Mouse (Mus musculus) intestine, embryonic 16.5 days (tissue): ENCODE data around the gene Ankrd13a. TPM values are rescaled to one million over a fixed set of nuclear protein-coding genes. Genes with fewer than 3 reads are reported as not detected.
A peak's percentile ranks its signal among the peaks of the same experiment; 100 is the strongest.

Experiments used
- ATAC-seq: fragments of 200-750 bp; cut with Nextera tagmentation; 2 replicates; pipeline ENCODE4 v1.8.0; 2017; ENCODE audit warnings: moderate TSS enrichment, moderate library complexity
- H3K27ac ChIP-seq: fragments of 300-500 bp; sonication (generic); 2 replicates; pipeline ENCODE4 v1.5.1; 2014; ENCODE audit warnings: mild to moderate bottlenecking, low read length
- H3K27me3 ChIP-seq: fragments of 300-500 bp; sonication (generic); replicated peaks from 2 replicates; pipeline ENCODE4 v1.6.1; 2014; ENCODE audit warnings: low read length, control low read depth, mixed read lengths; ENCODE audit not compliant: control insufficient read depth, insufficient read depth
- H3K36me3 ChIP-seq: fragments of 300-500 bp; sonication (generic); 2 replicates; pipeline ENCODE4 v1.6.1; 2014; ENCODE audit warnings: low read length, control low read depth; ENCODE audit not compliant: control insufficient read depth, insufficient read depth
- H3K4me1 ChIP-seq: fragments of 300-500 bp; sonication (generic); 2 replicates; pipeline ENCODE4 v1.6.1; 2014; ENCODE audit warnings: low read length, control low read depth, mixed read lengths; ENCODE audit not compliant: control insufficient read depth, insufficient read depth
- H3K4me2 ChIP-seq: fragments of 300-500 bp; sonication (generic); 2 replicates; pipeline ENCODE4 v1.6.1; 2014; ENCODE audit warnings: low read depth, low read length, control low read depth
- H3K4me3 ChIP-seq: fragments of 300-500 bp; sonication (generic); 2 replicates; pipeline ENCODE4 v1.5.1; 2014; ENCODE audit warnings: mild to moderate bottlenecking, low read length
- H3K9ac ChIP-seq: fragments of 300-500 bp; sonication (generic); 2 replicates; pipeline ENCODE4 v1.6.1; 2014; ENCODE audit warnings: low read depth, low read length
- H3K9me3 ChIP-seq: fragments of 300-500 bp; sonication (generic); 2 replicates; pipeline ENCODE4 v1.6.1; 2016; ENCODE audit warnings: low read length, control low read depth; ENCODE audit not compliant: control insufficient read depth
- WGBS: fragments of 180-500 bp; shearing (Covaris S2); extraction: QIAGEN DNeasy Blood & Tissue Kit; methylation state at CpG from one replicate; pipeline ENCODE4 v1.1.7; 2014; 5-methylcytosine and 5-hydroxymethylcytosine counted together
- polyA plus RNA-seq: library from polyadenylated mRNA; unstranded; fragments of >200 nt; fragmentation: Nextera tagmentation; extraction: Ambion mirVana; gene quantifications from 2 replicates; pipeline ENCODE4 v1.2.1, GENCODE M21; 2015

The Ankrd13a gene
- polyA plus RNA-seq, 1 experiment from 2014 or later, result 12.7 TPM

GRCm38 (mm10) chr5:114803231-114803630, 28.8 kb downstream of the Ankrd13a start:
- peaks cover 20% of the 10 kb centered on the region for H3K36me3 ChIP-seq

GRCm38 (mm10) chr5:114804335-114804734, 29.9 kb downstream of the Ankrd13a start:
- Histone ChIP-seq H3K4me2 (no peak overlapping the region), H3K27me3 (no peaks in the 10 kb centered on the region), H3K9ac (no peak overlapping the region), H3K27ac (no peak overlapping the region), H3K4me1 (0 out of 2 replicates have a peak, but pooled peaks cover 3% of the 10 kb centered on the region), H3K9me3 (no peaks in the 10 kb centered on the region), H3K4me3 (no peak overlapping the region), H3K36me3 (peaks cover 19% of the 10 kb centered on the region)
- no peak for ATAC-seq
- 90% methylated on average over 13 of the region's 13 CpGs for WGBS

More at GRCm38 (mm10) chr5:114803231-114803630, 28.8 kb downstream of the Ankrd13a start:
- H3K4me1 ChIP-seq, result 0 out of 2 replicates have a peak, but pooled peaks cover 3% of the 10 kb centered on the region
- WGBS, result 92% methylated on average over 13 of the region's 13 CpGs
- H3K4me3 ChIP-seq, result no peak overlapping the region
- H3K27ac ChIP-seq, result no peak overlapping the region
- no peak for ATAC-seq
- H3K9me3 ChIP-seq, result no peaks in the 10 kb centered on the region
- no peak overlapping the region for H3K4me2 ChIP-seq
- H3K27me3 ChIP-seq, result no peaks in the 10 kb centered on the region
- no peak overlapping the region for H3K9ac ChIP-seq

- 51% methylated on average over 3 of the region's 3 CpGs for WGBS
- Histone ChIP-seq H3K4me3 (no peak overlapping the region), H3K9ac (no peak overlapping the region), H3K27ac (no peak overlapping the region), H3K4me1 (0 out of 2 replicates have a peak, but pooled peaks cover 3% of the 10 kb centered on the region), H3K9me3 (no peaks in the 10 kb centered on the region), H3K36me3 (peaks cover 19% of the 10 kb centered on the region; the same call in 1 of the 2 replicates), H3K27me3 (no peaks in the 10 kb centered on the region), H3K4me2 (no peak overlapping the region)
- no peak for ATAC-seq
These were observed 30.5 kb downstream of the Ankrd13a start for GRCm38 (mm10) chr5:114804958-114805357.

GRCm38 (mm10) chr5:114805436-114806350, 31.2 kb downstream of the Ankrd13a start:
- Histone ChIP-seq H3K27ac (peak overlapping the region; percentile 42), H3K4me2 (no peak overlapping the region), H3K27me3 (no peaks in the 10 kb centered on the region), H3K36me3 (peaks cover 19% of the 10 kb centered on the region; the same call in 1 of the 2 replicates), H3K9ac (no peak overlapping the region), H3K4me3 (no peak overlapping the region), H3K4me1 (0 out of 2 replicates have a peak, but pooled peaks cover 3% of the 10 kb centered on the region), H3K9me3 (no peaks in the 10 kb centered on the region)
- no peak for ATAC-seq
- WGBS, result 73% methylated on average over 15 of the region's 15 CpGs

DNA sequence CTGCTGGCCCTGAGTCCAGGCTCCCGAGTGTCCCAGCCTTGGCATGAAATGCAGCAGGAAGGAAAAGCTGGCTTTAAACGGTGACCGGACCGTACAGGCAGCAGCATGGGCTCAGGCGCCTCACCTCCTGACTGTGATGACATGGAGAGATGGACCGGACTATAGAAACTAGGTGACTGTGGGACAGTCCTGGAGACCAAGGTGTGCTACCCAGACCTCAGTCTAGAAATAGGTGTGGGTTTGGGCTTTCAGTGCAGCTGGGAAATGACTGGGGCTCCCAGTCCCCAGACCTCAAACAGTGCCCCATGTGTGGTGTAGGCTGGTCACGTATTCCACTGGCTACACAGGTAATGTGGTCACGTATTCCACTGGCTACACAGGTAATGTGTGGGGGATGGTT, 32.2 kb downstream of the Ankrd13a start:
- H3K27ac ChIP-seq, result peak overlapping the region; percentile 26; the same call in 1 of the 2 replicates
- 83% methylated on average over 8 of the region's 8 CpGs for WGBS
- H3K4me1 ChIP-seq, result 0 out of 2 replicates have a peak, but pooled peaks cover 3% of the 10 kb centered on the region
- no peaks in the 10 kb centered on the region for H3K27me3 ChIP-seq
- no peak overlapping the region for H3K4me2 ChIP-seq
- H3K9me3 ChIP-seq, result no peaks in the 10 kb centered on the region
- no peak for ATAC-seq
- H3K4me3 ChIP-seq, result no peak overlapping the region
- peaks cover 19% of the 10 kb centered on the region; the same call in 1 of the 2 replicates for H3K36me3 ChIP-seq
- H3K9ac ChIP-seq, result no peak overlapping the region

DNA sequence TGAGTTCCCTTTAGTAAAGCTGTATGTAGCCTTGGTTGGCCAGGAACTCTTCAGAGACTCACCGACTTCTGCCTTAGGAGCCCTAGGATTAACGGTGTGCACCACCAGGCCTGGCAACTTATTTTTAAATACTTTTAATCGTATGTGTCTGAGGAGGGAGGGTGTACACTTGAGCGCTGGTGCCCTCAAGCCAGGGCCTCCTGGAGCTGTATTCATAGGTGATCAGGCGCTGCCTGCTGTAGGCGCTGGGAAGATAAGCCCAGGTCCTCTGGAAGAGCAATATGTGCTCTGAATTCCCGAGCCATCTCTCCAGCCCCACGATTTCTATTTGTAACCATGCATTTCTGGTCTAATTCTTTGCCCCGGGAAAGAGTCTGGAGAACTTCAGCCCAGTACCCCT, 32.6 kb downstream of the Ankrd13a start:
- peaks cover 16% of the 10 kb centered on the region; the same call in 1 of the 2 replicates for H3K36me3 ChIP-seq

GRCm38 (mm10) chr5:114807468-114807867, 33.0 kb downstream of the Ankrd13a start:
- no peak overlapping the region for H3K9ac ChIP-seq
- H3K27me3 ChIP-seq, result no peaks in the 10 kb centered on the region
- 42% methylated on average over 8 of the region's 8 CpGs for WGBS
- ATAC-seq, result no peak
- no peaks in the 10 kb centered on the region for H3K9me3 ChIP-seq
- H3K4me1 ChIP-seq, result 0 out of 2 replicates have a peak, but pooled peaks cover 5% of the 10 kb centered on the region
- no peak overlapping the region for H3K4me2 ChIP-seq
- peaks cover 12% of the 10 kb centered on the region; the same call in 1 of the 2 replicates for H3K36me3 ChIP-seq
- no peak overlapping the region for H3K4me3 ChIP-seq
- no peak overlapping the region; the same call in 1 of the 2 replicates for H3K27ac ChIP-seq

More for the DNA sequence above, 32.6 kb downstream of the Ankrd13a start:
- no peak overlapping the region for H3K4me2 ChIP-seq
- no peak overlapping the region for H3K9ac ChIP-seq
- no peaks in the 10 kb centered on the region for H3K27me3 ChIP-seq
- H3K9me3 ChIP-seq, result no peaks in the 10 kb centered on the region
- 57% methylated on average over 9 of the region's 9 CpGs for WGBS
- H3K4me1 ChIP-seq, result 0 out of 2 replicates have a peak, but pooled peaks cover 3% of the 10 kb centered on the region
- ATAC-seq, result no peak
- no peak overlapping the region for H3K4me3 ChIP-seq
- H3K27ac ChIP-seq, result no peak overlapping the region; the same call in 1 of the 2 replicates

DNA sequence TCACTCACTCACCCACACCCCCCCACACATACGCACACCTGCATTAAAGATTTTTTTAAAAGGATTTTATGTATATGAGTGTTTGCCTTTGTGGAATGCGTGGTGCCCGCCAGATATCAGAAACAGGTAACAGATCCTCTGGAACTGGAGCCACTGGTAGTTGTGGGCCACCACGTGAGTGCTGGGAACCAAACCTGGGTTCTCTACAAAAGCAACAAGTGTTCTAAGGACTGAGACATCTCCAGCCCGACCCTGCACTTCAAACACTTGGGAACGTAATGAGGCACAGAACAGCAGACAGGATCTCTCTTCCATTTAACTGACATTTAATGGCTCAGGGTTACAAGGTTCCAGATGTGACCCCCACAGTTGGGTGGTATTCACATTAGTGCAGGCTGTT, 33.4 kb downstream of the Ankrd13a start:
- Histone ChIP-seq H3K9me3 (no peaks in the 10 kb centered on the region), H3K27ac (no peak overlapping the region), H3K4me3 (no peak overlapping the region), H3K9ac (no peak overlapping the region), H3K4me1 (0 out of 2 replicates have a peak, but pooled peaks cover 8% of the 10 kb centered on the region), H3K27me3 (no peaks in the 10 kb centered on the region), H3K4me2 (no peak overlapping the region), H3K36me3 (peaks cover 10% of the 10 kb centered on the region; the same call in 1 of the 2 replicates)
- 78% methylated on average over 6 of the region's 6 CpGs for WGBS
- no peak for ATAC-seq

DNA sequence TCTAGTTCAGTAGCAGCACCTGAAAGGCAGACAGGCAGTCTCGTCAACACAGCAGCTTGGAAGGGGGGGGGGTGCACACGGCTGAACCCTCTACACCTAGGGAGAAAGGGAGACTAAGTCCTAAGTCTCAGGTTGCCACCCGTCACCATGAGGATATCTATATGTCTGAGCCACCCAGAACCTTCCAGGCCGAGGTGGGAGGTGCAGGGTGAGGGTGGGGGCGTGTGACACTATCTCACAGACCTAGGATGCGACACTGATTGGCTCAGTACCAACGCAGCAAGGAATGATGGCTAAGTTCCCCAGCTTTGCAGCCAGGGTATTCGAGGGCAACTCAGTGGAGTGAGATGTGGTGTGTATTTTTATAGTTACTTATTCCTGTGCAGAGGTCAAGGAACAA, 33.9 kb downstream of the Ankrd13a start:
- ATAC-seq, result no peak
- Histone ChIP-seq H3K4me2 (no peak overlapping the region), H3K9ac (no peak overlapping the region), H3K27me3 (no peaks in the 10 kb centered on the region), H3K27ac (no peak overlapping the region), H3K36me3 (peaks cover 10% of the 10 kb centered on the region; the same call in 1 of the 2 replicates), H3K9me3 (no peaks in the 10 kb centered on the region), H3K4me3 (no peak overlapping the region), H3K4me1 (0 out of 2 replicates have a peak, but pooled peaks cover 8% of the 10 kb centered on the region)
- 82% methylated on average over 8 of the region's 8 CpGs for WGBS
